Mouse (Mus musculus) MN1 (cell line): Measurements from ENCODE around the gene Pakap.

Source experiments
- DNase-seq: peaks from one replicate; pipeline ENCODE4 v3.0.0-alpha.2; 2016; ENCODE audit warnings: low spot score

Pakap gene

DNA sequence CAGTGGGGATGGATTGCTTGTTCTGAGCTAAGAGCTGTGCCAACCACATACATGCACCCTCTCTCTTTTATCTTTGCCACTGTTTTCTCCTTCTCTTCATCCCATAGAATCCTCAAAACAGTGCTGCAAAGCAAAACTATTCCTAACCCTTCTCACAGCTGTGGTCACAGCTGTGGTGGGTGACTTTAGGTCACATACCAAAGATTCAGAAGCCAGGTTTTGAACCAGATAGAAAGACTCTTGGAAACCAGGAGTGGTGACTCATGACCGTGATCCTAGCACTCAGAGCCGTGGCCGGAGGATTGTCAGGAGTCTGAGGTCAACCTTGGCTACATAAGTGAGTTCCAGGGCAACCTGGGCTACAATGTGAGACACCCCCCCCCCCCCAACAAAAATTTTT, 201.0 kb downstream of the Pakap start:
- DNase-seq: no peak

DNA sequence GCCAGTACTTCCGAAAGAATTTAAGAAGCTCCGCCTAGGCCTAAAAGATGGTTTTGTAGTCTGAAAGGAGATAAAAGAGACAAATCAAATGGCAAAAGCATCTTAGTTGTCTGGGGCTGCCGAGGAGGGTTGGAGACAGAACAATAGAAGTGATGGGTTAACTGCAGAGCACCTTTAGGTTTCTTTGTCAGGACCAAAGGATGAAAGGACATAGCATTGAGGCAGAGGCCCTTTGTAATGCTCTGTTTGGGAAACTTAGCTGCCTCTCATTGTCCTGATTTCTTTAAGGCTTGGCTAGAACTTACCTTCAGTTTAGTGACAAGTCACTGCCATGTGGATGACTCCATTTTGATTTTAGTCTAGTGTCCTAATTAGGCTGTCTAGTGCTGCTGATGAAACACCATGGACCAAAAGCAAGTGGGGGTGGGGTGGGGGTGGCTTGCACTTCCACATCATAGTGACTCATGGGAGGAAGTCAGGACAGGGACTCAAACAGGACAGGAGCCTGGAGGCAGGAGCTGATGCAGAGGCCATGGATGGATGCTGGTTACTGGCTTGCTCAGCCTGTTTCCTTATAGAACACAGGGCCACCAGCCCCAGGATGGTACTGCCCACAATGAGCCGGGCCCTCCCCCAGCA, 202.3 kb downstream of the Pakap start:
- DNase-seq: no peak

DNA sequence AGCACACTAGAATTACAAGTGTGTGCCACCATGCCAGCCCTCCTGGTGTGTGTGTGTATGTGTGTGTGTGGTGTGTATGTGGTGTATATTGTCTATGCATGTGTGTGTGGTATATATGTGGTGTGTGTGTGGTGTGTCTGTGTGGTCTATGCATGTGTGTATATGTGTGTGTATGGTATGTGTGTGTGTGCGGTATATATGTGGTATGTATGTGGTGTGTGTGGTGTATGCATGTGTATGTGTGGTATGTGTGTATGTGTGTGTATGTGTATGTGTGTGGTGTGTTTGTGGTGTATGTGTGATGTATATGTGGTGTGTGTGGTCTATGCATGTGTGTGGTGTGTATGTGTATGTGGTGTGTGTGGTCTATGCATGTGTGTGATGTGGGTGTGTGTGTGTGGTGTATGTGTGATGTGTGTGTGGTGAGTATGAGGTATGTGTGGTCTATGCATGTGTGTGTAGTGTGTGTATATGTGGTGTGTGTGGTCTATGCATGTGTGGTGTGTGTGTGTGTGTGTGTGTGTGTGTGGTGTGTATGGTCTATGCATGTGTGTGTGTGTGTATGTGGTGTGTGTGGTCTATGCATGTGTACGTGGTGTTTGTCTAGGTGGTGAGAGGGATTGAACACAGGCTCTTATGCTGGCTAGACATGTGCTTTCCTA, 203.7 kb downstream of the Pakap start:
- DNase-seq: no peak

DNA sequence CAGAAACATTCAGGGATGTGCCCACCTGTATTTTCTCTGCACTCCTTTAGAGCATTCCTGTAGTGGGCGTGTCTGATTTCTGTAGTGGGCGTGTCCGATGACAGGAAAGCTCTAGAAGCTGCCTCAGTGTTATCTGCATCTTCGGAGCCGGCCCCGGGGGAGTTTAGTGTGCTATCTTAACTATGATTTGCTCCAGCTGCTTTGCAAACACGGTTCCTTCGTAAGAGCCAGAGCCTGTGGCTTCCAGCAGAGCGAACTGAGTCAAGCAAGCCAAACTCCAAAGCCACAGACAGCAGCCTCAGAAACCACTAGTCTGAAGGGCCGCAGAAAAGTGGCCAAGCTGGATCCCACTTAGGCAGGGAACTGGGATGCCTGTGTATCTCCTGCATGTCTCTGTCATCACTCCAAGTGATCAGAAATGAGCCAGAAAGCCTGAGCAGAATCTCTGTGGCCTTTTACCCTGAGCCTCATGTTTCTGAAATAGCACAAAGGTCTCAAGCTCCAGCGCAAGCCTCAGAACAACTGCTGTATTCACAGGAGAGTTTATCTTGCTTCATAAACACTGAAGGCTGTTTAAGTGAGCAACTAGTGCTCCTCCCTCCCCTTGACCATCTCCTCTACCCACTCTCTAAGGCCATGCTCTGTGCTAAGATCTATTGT, 205.0 kb downstream of the Pakap start:
- no peak for DNase-seq

DNA sequence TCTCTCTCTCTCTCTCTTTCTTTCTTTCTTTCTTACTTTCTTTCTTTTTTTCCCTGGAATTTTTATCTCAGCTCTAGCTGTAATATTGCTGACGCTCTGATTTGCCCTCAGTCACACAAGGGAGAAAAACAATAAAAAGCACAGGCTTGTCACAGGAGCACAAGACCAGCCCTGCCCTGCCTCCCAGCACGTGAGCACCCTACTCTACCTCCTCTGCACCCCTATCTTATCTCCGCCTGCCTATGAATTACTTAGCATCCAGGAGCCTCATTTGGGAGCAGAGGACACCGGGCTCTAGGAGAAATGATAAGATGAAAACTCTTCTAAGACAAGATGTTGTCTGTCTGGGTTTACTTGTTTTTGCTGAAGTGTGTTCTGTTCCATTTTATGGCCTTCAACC, 206.5 kb downstream of the Pakap start:
- no peak for DNase-seq

DNA sequence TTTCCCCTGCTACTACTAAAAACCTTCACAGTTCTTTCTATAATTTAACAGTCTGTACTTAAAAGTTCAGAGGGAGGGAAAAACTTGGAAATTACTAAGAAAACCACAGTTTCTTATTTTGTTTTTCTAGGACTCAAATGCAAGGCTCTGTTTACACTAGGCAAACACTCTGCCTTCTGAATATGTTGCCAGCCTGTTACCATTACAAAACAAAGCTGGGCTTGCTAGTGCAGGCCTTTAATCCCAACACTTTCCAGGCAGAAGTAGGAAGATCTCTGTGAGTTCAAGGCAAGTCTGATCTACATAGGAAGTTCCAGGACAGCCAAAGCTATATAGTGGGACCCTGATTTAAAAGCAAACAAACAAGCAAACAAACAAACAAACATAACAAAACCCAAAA, 207.6 kb downstream of the Pakap start:
- DNase-seq: no peak

DNA sequence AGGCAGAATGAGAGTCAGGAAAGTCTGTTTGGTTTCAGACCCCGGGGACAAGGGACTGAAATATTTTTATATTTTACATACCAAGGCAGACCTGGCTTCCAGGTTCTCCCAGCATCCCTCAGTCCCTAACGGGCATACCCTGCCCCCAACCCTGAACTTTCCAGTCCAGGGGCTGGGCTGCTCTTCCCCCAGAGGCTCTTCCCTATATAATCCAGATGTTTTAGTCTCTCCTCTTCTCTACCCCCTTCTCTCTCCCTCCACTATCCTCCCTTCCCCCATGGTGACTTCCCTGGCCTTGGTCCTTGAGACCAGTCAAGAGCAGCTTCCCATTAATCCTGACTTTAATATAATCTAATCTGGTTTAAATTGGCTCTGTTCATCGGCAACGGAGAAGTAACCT, 212.4 kb downstream of the Pakap start:
- DNase-seq: no peak

DNA sequence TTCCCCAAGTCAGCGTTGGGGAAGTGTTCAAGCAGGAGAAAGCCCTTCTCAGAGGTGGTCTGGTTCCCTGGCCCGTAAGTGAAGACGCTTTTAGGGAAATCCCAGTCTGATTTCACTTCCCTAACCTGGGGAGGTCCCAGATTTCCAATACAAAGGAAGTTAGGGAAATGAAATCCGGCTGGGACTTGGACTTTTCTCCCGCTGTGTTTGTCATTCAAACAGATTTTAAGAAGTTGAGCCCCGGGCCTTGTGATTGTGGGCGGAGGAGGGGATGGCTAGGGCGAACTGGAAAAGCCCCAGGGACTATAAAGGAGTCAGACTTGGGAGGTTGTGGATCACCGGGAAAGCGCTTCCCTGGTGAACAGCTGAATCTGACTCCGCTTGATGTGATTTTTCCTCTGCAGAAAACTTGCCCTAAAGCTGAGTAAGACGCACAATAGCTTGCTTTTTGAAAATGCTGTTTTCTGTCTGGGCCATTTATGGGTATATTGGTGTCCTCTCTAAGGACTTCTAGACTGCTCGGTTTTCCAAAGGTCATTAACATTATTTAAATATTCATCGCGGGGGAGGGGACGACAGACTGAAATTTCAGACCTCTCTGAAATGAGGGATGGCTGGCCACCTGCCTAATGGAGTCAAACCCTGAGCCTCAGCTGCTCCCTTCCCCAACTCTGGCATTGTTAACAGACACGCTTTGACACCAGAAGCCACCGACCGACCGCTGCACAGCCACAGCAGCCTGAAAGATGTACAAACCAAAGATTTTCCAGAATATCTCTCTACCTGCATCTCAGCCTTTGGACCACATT, 213.1 kb downstream of the Pakap start:
- DNase-seq: no peak

DNA sequence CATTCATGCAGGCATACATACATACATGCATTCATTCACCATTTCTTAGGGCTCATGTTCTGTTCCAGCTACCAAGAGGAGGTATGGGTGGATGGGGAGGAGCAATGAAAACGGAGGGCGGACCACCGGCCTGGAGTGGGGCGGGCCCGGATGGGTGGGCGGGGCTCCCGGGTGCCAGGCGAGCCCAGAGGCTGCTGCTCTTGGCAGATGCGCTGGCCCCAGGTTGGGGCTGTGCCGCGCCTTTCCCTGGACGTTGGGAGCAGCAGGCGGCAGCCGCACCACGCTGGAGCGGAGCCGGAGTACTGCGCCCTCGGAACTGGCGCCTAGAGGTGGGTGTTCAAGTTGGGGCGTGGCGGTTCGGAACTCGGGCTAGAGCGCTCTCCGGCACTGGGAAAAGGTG, 214.0 kb downstream of the Pakap start:
- DNase-seq: no peak

DNA sequence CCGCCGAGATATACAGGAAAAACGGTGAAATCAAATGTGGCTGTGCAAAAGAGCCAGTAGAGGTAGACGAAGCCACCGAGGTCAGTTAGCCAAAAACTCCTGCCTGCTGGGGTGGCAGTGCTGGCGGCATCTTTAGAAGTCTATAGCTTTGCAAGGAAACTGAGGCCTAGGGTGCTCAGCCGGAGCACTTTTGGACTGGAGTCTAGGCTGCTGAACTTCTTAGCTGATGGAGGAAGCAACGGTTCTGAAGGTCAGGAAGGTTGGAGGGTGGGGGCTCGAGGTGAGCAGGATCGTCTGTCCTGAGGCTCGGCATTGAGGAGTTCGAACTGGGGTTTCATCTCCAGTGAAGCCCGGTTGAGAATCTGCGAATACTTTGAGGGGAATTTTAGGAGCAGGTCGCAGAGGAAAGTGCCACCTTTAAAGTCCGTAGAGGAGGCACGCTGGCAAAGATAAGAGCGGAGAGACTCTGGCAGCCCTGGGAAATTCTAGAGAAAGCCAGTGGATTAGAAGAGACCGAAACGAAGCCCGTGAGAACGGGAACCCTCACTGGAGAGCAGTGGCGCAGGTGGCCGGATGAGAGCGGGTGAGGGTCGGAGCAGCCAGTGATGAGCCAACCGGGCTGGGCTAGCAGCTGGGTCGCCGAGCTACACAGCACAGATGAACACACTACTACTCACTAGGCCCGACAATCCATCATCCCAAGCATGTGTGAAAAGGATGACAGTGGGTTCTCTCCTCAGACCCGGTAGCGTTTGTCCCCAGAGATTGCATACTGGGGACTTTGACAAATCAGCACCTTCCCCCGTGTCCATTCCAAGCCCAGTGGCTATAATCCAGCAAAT, 214.8 kb downstream of the Pakap start:
- DNase-seq: no peak

DNA sequence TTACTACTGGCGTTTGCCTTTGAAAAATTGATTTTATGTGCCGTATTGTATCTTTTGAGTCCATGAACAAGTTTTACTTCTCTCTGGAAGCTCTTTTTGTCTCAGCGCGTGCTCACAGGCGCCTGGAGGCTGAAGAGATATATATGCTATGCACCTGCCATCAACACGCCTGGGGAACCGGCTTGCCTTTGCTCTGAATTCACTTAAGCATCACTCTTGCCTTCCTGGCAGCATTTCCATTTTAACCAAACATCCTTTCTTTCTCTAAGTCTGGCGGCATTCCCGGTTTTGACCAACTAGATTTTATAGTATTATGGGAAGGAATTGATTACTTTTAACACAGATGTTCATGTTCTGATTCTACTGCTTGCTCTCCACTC, 215.4 kb downstream of the Pakap start:
- DNase-seq: no peak

DNA sequence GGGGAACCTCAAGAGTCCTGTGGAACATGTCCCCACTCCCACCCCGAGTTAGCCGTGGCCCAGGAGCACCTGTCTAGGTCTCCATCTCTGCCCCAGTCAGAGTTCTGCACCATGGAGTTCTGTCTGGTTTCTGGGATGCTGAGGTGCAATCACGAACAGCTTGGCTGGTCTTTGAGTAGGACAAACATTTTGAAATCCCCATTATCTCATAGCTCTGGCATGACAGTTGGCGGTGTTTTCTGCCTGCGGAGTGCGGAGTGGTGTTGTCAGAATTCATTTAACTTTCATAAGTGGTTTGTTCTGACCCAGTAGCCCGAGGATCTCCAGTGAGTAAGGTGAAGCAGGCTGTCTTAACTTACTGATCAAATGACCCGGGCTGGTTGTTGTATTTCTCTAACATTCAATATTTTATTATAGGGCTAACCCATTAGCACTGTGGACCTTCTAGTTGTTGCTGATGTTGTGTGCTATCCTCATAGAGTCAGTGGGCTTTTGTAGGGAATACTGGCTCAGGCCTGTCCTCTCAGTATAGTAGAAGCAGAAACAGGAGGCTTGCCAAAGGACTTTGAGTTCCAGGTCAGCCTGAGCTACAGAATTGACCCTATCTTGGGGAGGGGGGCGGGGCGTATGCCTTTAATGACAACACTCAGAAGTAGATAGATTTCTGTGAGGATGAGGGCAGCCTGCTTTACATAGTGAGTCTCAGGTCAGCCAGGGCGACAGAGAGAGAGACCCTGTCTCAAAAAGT, 216.0 kb downstream of the Pakap start:
- DNase-seq: no peak

DNA sequence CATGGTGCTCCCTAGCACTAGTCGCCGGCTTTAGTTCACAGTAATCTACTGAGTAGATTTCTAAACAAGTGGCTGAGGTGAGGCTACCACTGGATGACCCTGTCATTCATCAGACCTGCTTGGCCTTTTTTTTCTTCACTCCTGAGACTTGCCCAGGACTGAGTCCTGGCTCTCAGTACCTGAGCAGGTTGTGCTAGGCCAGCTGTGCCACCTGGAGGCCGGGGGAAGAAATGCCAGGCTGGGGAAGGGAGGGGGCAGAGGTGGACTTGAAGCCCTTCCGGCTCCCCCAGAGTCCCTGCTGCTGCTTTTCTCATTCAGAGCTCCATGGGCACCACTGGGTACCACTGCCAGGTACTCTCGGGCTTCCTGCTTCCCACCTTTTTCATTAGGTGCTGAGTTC, 220.7 kb downstream of the Pakap start:
- DNase-seq: no peak

DNA sequence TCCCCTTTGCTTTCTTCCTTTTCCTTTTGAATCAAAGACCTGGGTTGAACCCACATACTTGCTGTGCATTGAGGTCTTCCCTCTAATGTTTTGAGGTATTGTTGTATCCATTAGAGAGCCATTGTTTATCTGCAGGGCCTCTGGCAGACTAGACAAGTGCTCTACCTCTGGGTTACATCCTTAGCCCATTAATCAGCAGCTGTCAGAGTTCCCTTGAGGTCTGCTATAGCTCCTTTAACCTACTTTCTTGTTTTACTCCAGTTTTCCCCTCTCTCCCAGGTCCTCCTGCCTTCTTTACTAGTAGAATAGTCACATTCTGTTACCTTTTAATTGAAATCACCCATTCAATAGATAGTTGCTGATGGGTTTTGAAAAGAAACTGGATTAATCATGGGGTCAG, 221.1 kb downstream of the Pakap start:
- no peak for DNase-seq

DNA sequence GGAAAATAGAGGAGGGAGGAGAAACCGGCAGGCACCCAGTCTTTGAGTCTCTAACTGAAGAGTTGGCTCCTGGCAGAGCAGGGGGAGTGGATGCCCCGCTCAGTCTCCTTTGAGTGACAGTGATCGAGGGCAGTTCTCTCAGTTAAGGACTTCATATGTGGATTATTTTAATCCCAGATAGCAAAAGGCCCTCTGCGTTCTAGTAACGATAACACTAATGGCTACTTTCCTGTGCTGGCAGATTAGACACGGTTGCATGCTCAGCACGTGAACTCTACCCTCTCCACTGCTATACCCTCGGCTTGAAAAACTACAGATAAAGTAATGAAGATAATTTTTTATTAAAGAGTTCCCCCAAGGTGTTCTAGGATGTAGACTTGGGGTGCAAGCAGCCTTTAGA, 226.0 kb downstream of the Pakap start:
- no peak for DNase-seq

DNA sequence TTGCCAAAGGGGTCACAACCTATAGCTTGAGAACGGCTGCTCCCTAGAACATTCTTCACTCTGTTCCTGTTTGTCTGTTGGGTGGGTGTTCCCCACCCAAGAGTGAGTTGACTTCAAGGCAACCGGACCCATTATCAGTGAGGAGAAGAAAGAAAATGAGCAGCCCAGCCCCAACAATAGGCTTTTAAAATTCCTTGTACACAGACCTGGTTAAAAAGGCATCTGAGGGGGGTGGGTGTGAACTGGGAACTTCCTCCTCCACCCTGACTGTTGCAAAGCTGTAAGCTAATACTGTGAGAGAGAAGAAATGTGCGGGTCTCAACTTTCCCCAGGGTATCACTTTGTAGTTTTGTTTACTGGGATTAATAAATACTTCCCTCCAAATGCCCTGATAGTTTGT, 226.6 kb downstream of the Pakap start:
- DNase-seq: no peak

DNA sequence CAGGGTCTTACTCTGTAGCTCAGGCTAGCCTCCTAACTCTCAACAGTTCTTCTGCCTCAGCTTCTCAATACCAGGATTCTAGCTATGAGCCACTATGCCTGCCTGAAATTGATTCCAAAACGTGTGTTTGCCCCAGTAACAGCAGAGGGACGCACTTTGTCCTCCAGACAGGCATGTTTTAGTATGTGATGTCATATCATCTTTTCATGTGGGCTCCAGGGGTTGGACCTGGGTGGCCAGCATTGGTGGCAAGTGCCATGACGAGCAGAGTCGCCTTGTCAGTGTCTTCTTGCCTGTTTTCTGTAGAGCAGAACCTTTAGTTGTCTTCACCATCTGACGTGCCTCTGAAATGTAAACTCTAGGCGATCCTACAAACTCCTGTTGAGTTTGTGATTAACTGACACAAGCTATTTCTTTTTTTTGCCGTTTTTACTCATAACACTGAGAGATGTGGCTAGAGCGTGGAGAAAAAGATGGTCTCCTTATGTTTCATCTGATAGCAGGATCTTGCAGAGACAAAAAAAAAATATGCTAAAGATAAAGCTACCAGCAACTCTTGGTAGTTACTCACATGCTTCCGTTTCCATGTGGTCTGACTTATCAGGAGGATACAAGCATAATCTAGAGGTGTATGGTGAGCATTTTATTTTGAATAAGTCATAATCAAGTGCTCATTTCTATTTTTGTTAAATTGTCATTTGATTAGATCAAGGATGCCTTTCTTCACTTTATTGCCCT, 229.7 kb downstream of the Pakap start:
- DNase-seq: no peak

DNA sequence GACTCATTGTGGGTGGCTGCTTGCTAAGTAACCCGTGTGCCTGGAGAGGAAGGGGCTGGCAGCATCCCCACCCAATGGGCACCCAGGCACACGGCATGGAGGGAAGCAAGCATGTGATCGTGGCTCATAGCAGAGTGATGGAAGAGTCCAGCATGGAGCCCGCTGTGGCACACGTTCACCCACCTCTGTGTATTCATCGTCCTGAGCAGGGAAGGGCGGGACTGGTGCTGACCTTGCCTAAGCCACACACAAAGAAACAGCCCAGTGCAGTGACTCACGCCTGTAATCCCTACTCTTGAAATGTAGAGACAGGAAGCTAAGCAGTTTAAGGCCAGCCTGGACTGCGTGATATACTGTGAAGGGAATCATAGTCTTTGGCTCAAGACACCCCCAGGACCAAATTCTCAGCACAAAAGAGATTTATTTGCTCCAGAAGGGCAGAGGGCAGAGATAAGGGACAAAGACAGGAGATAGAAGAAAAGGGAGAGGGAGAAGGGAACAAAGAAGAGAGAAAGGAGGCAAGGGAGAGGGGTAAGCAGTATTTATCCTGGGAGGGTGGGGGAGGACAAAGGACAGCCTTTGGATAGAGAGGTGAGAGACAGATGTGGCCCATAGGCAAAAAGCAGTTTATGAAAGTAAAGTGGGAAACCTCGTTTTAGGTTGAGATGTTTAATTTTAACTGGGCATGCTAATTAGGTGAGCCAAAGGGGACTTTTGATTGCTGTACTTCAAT, 230.5 kb downstream of the Pakap start:
- no peak for DNase-seq

DNA sequence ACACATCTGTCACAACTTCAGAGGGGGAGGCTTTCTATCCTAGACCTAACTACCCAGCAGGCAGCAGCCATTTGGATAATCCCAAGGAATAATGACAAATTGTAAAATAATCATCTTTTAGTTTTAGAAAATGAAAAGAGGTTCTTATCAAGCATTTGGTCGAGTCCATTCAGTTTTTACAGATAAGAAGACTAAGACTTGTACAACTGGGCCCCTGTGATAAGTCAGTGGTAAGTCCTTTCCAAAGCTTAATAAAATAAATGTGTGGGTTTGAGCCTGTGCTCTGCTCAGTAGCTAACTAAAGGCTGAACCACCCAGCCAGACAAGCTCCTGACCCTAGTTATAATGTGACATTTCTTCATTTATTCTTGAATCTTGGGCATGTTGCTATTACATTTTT, 231.3 kb downstream of the Pakap start:
- DNase-seq: no peak

DNA sequence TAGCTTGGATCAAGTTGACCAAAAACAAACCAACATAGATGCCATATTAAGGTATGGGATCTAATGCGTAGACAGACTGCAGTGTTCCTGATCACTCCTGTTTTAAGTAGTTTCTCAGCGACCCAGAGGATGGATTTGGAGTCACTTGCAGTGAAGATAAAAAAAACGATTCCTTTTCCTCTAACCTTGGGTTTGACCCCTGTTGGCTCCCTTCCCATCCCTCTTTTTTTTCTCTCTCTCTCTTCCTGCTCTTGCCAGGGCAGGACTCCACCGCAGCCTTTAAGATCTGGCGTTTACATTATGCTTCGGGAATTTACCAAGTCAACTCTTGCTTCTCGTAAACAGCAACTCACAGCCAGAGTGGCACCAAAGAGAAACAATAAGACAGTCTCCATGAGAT, 233.3 kb downstream of the Pakap start:
- DNase-seq: no peak
